Mouse (Mus musculus) B cell, adult 62 days (primary cell): ENCODE data around the gene Gm5849. TPM values are rescaled to one million over a fixed set of nuclear protein-coding genes. Genes with fewer than 3 reads are reported as not detected.

Source experiments
- total RNA-seq: library from RNA; stranded (reverse); gene quantifications from 4 replicates; pipeline ENCODE4 v1.2.4, GENCODE M21; 2023

The Gm5849 gene
- total RNA-seq, result not detected in 4 replicates

DNA sequence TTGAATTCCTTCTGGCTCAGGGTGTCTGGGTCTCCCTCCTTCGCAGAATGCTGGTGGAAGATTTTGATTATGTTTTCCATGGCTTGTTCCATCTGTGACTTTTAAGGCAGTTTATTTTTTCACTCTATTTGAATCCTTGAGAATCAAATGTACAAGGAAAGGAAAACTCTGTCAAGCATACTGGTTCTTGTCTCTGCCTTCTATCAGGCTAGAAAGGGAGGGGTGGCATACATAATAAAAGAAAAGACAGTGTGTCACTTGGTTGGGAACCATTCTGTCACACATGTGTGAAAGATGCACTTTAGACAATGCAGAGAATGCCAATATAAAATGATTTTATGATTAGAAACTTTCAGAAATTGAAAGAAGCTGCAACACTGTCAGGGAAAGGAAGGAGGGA is at the start of gene Gm5849:
Gene Gm5849 (minus strand): TSS at position 101 of the 400 bp plus-strand sequence.

DNA sequence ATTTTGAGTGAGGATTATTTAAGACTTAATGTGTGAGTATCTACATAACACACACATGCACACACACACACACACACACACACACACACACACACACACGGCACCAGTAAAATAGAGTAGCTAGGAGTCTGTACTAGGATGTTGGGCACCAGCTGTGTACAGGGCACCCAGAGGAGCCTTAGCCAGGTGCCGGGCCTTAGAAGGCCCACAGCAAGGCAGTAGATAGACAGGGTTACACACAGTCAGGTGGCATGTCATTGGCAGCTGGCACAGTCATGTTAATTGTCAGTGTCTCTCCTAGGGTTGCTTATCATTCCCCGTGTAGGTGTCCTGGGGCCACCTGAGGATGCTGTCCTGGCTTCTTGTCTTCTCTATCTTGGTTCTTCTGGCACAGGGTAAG is 51.1 kb downstream of the Gm5849 start, which contains the start of gene Pglyrp4:
Gene Pglyrp4 (plus strand): TSS at position 301 of the 400 bp plus-strand sequence.

Other genes starting within 250 kb of the Gm5849 start
- gene S100a16, start 240.6 kb downstream of the Gm5849 start, total RNA-seq, result not detected in 4 replicates
- 2.2 TPM in 1 of 4 replicates, not detected in the others for gene S100a3, start 217.3 kb downstream of the Gm5849 start, total RNA-seq
- gene S100a2, start 187.6 kb downstream of the Gm5849 start, total RNA-seq, result not detected in 4 replicates
- gene Gm42674, start 176.0 kb downstream of the Gm5849 start, total RNA-seq, result not detected in 4 replicates
- 48.5 to 75.1 TPM (median 62.5 TPM) in 4 replicates for gene S100a4, start 174.1 kb downstream of the Gm5849 start, total RNA-seq
- 3.9 to 4.7 TPM (median 4.0 TPM) in 3 of 4 replicates, not detected in the other for gene S100a5, start 169.4 kb downstream of the Gm5849 start, total RNA-seq
- gene S100a6, start 165.0 kb downstream of the Gm5849 start, total RNA-seq, result 71.2 to 102 TPM (median 82.5 TPM) in 4 replicates
- 0.46 TPM in 1 of 4 replicates, not detected in the others for gene S100a7a, start 123.9 kb downstream of the Gm5849 start, total RNA-seq
- gene S100a8, start 108.9 kb downstream of the Gm5849 start, total RNA-seq, result 5.7 to 11.2 TPM (median 8.4 TPM) in 4 replicates
- 9.1 to 13.0 TPM (median 10.7 TPM) in 4 replicates for gene S100a9, start 82.2 kb downstream of the Gm5849 start, total RNA-seq
- not detected in 4 replicates for gene Pglyrp4, start 51.0 kb downstream of the Gm5849 start, total RNA-seq